Mouse (Mus musculus): ENCODE measurements around the gene Scube1.

Scube1 gene

DNA sequence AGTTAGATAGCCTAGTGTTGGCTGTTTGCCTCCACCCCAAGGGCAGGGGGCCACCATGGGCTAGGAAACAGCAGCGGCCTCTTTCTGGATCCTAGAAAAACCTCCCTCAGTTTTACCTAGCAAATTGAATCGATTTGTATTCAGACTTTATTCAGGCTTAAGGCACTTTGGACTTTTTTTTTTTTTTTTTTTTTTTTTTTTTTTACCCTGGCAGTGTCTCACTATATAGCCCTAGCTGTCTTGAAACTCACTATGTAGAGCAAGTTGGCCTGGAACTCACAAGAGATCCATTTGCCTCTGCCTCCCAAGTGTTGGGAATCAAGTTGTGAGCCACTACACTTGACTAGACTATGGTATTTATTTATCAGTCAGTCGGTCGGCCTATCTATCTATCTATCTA is 128.0 kb downstream of the Scube1 start:
- DNase-seq (ENCODE audit: low read depth in 2 of 2, low spot score in 2 of 2) = no peak

GRCm38 (mm10) chr15:83595364-83595711 is 129.5 kb downstream of the Scube1 start:
- DNase-seq (ENCODE audit: low read depth in 2 of 2, low spot score in 2 of 2) = no peak

DNA sequence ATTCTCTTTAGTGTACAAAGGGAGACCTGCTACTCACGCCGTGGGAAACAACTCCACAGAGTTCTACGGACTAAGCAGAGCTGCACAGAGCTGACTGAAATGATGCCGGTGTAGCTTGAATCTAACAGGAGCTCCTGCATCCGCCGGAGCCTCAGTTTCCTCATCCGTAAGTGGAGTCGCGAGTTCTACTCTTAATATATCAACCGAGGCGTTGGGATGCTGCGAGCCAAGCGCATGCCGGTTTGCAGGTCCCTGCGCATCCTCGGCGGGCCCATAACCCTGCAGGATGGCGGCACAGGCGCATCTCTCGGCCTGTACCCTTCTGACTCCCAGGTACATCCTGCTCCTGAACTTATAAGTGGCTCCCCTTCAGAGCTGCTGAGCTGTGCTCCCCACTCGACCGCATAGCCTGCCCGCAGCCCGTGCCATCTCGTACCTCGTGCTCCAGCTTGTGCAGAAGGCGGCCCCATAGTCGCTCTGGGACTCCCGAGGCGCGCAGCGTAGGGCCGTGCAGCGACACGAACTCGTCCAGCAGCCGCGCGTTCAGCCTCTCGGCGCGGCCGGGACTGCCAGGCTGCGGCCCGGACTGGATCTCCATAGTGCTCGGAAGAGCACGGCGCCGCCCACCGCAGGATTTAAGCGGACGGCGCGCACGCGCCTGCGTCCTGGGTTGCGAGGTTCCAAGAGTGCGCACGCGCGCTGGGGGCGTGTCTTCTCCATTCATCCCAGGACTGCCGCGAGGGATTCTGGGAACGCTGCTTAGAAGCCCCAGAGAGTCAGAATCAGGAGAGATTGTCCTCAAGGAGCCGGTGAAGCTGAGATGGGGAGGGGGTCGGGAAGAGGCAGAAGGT is 130.1 kb downstream of the Scube1 start, which contains the start of gene Ttll12:
Gene Ttll12 (minus strand): TSS at position 645 of the 851 bp plus-strand sequence.
- peak; percentile 40 to 47 for DNase-seq (ENCODE audit: low read depth in 2 of 2, low spot score in 2 of 2)

DNA sequence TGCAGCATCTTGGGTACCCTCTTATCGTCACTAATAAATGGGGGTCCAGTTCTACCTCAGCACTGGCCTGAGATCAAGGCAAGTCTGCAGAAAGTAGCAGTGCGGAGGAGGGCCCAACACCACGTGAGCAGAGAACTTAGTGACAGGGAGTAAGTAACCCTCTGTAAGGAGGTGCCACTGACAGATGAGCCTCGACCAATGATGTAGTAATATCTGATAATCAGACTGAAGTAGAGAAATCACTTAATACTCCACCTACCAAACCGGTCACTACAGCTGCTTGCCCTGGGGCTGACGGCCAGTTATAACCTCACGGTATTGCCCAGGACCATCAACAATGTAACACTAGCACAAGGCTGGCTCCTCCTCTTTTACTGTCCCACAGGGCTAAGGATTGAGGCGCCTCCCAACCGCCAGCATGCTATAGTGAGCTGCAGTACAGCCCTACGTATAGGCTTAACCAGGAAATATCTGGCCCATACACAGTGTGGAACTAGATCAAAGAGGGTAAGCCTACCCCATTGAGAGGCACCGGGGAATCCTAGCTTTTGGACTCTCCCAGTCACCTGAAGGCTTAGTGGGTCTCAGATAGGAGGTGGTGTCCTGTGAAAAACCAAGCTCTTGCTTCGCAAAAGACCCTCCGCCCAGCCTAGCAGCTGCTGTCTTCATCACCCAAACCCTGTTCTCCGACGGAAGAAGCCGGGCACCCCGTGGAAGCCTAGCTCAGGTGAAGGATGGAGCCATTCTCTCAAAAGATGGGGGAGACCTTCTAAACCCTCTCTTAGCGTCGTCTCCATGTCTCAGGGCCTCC is 130.9 kb downstream of the Scube1 start:
- DNase-seq (ENCODE audit: low read depth in 2 of 2, low spot score in 2 of 2) = no peak

GRCm38 (mm10) chr15:83593189-83593585 is 131.6 kb downstream of the Scube1 start:
- no peak for DNase-seq (ENCODE audit: low read depth in 2 of 2, low spot score in 2 of 2)

GRCm38 (mm10) chr15:83592260-83593188 is 132.3 kb downstream of the Scube1 start:
- DNase-seq (ENCODE audit: low read depth in 2 of 2, low spot score in 2 of 2) = no peak

GRCm38 (mm10) chr15:83591758-83592157 is 133.1 kb downstream of the Scube1 start:
- DNase-seq (ENCODE audit: low read depth in 2 of 2, low spot score in 2 of 2) = no peak

DNA sequence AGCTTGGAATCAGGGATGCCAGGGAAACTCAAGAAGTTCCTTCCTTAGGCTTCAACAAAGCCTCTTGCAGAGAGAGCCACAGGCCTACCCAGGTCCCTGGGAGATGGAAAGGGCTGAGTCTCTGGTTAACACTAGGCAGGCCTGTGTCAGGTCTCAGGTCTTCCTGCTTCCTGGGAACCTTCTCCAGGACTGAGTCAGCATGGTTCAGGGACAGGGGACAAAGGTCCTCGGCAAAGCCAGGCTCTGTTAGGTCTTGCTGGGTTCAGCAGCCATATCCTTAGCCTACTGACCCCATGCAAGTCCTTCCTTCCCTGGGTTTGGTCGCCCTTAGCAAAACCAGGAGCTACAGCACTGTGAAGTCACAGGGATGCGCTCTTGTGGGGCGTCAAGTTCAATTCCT is 134.0 kb downstream of the Scube1 start:
- DNase-seq (ENCODE audit: low read depth in 2 of 2, low spot score in 2 of 2) = no peak

DNA sequence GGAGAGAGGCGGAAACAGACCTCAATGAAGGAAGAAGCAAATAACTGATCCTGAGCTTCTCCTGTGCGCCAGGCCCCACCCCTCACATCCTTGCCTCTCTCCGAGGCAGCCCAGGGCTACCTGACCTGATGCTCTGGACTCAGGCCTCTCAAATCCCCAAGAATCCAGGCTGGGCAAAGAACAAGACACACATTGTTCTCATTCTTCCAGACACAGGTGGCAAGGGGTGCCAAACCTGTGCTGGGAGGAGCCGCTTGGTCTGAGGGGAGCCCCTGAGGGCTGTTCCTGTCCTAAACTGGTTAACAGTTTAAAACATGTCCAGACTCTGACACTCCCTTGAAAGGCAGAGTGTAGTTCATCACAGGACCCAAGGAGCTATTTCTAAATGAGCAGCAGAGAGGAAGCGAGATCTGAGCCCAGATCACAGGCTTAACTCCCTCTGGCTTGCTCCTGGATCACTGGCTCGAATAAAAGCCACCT is 140.0 kb downstream of the Scube1 start:
- no peak for DNase-seq (ENCODE audit: low read depth in 2 of 2, low spot score in 2 of 2)

DNA sequence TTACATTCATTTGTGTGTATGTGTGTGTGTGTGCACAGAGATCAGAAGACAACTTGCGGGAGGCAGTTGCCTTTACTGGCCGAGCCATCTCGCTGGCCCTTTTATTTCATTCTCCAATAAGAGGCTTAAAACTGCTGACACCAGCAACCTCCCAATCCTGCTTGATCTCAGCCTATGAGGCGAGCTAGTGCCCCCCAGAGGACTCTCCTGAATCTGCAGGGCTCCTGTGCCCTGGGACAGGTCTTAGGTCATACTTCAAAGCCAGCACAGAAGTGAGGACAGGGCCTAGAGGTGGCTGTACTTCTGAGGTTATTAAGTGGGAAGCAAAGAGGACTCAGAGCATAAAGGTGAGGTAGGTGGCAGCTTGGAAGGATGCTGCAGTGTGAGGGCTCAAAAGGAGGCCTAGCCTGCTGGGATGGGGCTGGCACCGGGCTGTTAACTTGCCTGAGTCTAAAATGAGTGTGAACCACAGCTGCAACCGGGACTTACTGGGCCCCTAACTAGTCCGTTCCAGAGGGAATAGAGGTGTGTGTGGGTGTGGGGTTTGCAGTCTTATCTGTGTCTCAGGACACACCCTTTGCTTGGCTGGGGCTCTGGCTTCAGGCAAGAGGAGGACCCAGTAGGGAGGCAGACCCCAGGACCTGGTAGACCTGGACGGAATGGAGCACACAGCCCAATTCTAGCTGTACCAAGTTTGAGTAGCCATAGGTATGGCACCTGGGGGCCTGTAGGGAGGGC is 141.2 kb downstream of the Scube1 start:
- DNase-seq (ENCODE audit: low read depth in 2 of 2, low spot score in 2 of 2) = peak in 1 of 2 experiments; percentile 47

DNA sequence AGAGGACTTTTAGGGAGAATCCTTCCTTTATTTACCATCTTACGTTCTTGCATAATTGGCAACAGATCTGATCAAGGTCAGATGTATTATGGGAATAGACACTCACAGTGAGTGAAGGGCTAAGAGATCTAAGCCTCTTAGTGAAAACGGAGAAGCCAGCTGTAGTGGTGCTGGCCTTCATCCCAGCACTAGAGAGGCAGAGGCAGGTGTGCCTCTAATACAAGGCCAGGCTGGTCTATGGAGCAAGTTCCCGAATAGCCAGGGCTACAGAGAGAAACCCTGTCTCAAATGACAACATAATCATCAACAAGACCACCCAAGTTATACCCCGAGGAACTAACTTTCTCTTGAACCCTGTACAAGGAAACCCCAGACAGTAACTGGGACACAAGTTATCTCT is 141.9 kb downstream of the Scube1 start:
- no peak for DNase-seq (ENCODE audit: low read depth in 2 of 2, low spot score in 2 of 2)

DNA sequence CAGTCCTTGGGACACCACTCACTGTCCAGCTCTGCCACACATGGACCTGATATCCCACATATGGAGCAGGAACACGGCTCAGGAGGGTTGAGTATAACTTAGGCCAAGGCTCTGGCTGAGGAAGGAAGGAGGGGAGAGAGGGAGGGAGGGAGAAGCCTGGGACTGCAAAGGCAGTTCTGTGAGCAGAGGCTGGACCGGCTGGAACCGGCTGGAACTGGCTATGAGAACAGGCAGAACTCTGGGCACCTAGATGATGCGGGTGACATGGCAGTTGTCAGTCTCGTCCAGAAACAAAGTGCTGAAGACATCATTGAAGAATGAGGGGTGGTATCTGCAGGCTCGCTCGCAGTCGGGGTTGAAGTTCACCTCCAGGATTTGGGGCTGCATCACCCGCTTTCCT is 148.2 kb downstream of the Scube1 start:
- DNase-seq (ENCODE audit: low read depth in 2 of 2, low spot score in 2 of 2) = no peak

GRCm38 (mm10) chr15:83575543-83575942 is 149.3 kb downstream of the Scube1 start:
- DNase-seq (ENCODE audit: low read depth in 2 of 2, low spot score in 2 of 2) = no peak

GRCm38 (mm10) chr15:83574731-83575351 is 150.0 kb downstream of the Scube1 start:
- no peak for DNase-seq (ENCODE audit: low read depth in 2 of 2, low spot score in 2 of 2)

DNA sequence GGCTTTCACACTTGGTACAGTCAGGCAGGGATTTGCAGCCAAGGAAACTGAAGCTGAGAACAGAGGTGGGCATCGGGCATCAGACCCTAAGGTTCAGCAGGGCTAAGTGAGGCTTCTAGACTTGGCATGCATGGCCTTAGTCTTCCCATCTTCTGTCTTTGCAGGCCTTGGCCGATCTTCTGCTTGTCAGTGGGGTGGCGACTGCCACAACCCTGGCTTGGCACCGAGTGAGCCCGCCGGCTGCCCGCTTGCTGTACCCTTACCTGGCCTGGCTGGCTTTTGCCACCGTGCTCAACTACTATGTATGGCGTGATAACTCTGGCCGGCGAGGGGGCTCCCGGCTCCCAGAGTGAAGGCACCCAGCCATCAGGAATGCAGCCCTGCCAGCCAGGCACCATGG is 151.2 kb downstream of the Scube1 start:
- no peak for DNase-seq (ENCODE audit: low read depth in 2 of 2, low spot score in 2 of 2)

DNA sequence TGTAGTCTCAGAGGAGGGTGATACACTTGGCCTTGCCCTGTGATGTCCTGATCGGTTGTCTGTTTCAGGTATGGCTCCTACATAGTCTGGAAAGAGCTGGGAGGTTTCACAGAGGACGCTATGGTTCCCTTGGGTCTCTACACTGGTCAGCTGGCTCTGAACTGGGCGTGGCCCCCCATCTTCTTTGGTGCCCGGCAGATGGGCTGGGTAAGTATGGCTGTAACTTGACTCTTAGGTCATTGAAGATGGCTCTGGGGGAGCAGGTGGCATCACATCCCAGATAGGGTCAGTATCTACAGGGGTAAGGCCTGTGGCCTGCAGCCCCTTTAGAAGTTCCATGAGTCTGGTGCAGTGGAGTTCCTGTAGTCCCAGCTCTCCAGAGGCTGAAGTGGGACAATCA is 152.7 kb downstream of the Scube1 start:
- no peak for DNase-seq (ENCODE audit: low read depth in 2 of 2, low spot score in 2 of 2)

- no peak for DNase-seq (ENCODE audit: low read depth in 2 of 2, low spot score in 2 of 2)
Observed at GRCm38 (mm10) chr15:83571636-83572035, 153.2 kb downstream of the Scube1 start.

DNA sequence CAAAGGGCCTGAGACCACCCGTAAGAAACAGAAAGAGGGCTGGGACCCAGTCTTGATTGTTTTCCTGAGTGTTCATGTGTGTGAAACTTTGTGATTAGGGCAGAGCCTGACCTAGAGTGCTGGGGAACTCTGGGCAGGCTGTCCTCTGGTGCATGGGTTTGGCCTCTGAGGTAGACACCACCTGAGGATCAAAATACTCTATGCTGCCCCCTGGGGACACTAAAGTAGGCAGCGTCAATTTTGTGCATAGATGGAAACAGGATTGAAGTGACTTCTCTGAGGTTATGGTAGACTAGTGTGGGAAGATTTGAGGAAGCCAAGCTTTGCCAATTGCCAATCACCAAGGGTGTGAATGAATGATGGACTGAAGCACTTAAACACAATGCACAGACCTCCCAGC is 154.2 kb downstream of the Scube1 start:
- DNase-seq (ENCODE audit: low read depth in 2 of 2, low spot score in 2 of 2) = peak in 1 of 2 experiments; percentile 16

DNA sequence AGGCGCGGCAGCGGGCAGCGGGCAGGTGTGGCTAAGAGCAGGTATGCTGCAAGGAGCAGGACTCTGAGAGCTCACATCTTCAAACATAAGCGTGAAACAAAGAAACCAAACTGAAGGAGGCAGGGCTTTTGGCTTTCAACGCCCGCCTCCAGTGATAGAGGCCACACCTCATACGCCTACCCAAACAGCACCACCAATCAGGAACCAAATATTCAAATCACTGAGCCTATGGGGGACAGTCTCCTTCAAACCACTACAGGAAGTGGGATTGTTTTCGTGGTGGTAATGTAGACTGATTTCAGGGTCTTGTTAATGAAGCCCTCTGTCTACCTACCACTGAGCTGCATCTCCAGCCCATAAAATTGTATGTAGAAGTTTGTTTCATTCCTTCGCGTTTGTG is 155.1 kb downstream of the Scube1 start:
- DNase-seq (ENCODE audit: low read depth in 2 of 2, low spot score in 2 of 2) = peak in 1 of 2 experiments; percentile 24

GRCm38 (mm10) chr15:83568544-83568943 is 156.3 kb downstream of the Scube1 start:
- no peak for DNase-seq (ENCODE audit: low read depth in 2 of 2, low spot score in 2 of 2)

Data from CD8-positive naive resting alpha-beta T cell, adult 2 months (primary cell).